Mouse (Mus musculus) kidney, adult 2 months (tissue): ENCODE results near the gene Mei4.

Experiments used
- CTCF ChIP-seq: fragments of 200-500 bp; conservative IDR thresholded peaks from 2 replicates; pipeline ENCODE4 v1.5.1; 2011; ENCODE audit warnings: low read depth, mild to moderate bottlenecking, control low read depth, low read length, moderate library complexity, mixed read lengths; ENCODE audit not compliant: insufficient read depth, insufficient read length
- POLR2A ChIP-seq: fragments of 200-500 bp; IDR thresholded peaks from one replicate; pipeline ENCODE4 v1.6.1; 2011; ENCODE audit warnings: low read depth, low read length, control low read depth

DNA sequence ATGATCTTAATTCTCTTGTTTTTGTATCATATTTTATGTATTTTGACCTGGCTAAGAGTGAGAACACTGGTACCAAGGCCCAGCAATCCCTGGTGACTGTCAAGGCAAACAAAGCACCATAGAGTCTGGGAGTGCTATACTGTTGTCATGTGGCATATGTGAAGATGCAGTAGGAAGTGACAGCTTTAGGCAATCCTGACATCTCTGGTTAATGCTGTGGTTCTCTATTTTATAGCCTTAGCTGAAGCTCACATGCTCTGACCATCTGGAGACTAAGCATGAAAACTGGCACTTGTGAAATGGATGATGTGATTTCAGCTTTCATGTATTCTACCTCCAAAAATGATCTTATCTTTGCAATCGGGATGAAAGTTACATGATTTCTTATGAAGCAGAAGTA, 103.3 kb downstream of the Mei4 start:
- TF ChIP-seq POLR2A: no peak
- no peak for TF ChIP-seq CTCF
